ENCODE assay signal across 8 mouse cellular contexts in the genomic region with DNA sequence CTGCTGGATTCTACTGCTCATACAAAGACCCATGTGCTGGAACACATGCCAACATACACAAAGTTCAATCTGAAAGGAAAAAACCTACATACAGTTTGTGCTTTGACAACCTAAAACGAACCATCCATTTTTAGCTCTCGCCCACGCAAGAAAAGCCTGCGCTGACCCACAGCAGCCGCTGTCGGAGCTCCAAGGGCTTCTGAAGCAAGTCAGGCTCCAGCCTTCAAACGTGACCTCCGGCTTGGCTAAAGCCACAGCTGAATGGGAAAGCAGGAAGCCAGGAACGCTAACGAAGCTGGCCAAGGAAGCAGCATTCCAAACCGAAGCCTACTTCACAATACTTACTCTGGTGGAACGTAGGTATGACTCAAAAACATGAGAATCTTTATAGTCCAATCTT.
DNase-seq lines count a peak whose midpoint lies in the region; ATAC-seq and TF ChIP-seq lines count a peak whose summit lies in the region.

No protein-coding gene starts in this region.

- H3K79me2 ChIP-seq in heart, adult 2 months (replicated peaks; ENCODE audit: control insufficient read depth, insufficient read depth, low read length), result peaks cover 8% of the 10 kb centered on the region; the same call in 1 of the 2 replicates

- 0 out of 2 replicates have a peak, but pooled peaks have one; percentile 42 for TF ChIP-seq EP300 in heart, adult 2 months (IDR thresholded peaks at IDR 0.05; ENCODE audit: insufficient read depth, low read depth, low read length)

- H3K4me3 ChIP-seq in heart, adult 2 months, result peak overlapping the region; percentile 9; the same call in 1 of the 2 replicates
- no peak overlapping the region for H3K4me3 ChIP-seq in kidney, postnatal 0 days (replicated peaks; ENCODE audit: low read depth, low read length)
- no peak overlapping the region for H3K4me3 ChIP-seq in midbrain, embryonic 11.5 days (ENCODE audit: low read depth, low read length)

- H3K27ac ChIP-seq in heart, adult 2 months, result peak overlapping the region; percentile 41
- H3K27ac ChIP-seq in kidney, postnatal 0 days, result peak overlapping the region; percentile 39; the same call in 1 of the 2 replicates
- no peak overlapping the region for H3K27ac ChIP-seq in midbrain, embryonic 11.5 days (ENCODE audit: low read depth, low read length)

- DNase-seq in Muller cell, postnatal 12 days (ENCODE audit: inconsistent ontology term), result peak; percentile 83
- peak; percentile 54 for DNase-seq in adrenal gland, postnatal 25 days
- peak; percentile 66 to 75 for DNase-seq in heart, adult 2 months
- peak; percentile 81 for DNase-seq in kidney, postnatal 0 days (ENCODE audit: low spot score)
- DNase-seq in thymus, postnatal 10 days (ENCODE audit: low spot score in 2 of 2), result no peak
- no peak for DNase-seq in midbrain, embryonic 11.5 days (ENCODE audit: low spot score, missing footprints)
- no peak for DNase-seq in layer of hippocampus, adult 8-10 months (ENCODE audit: low spot score in 2 of 2)

- no peak overlapping the region for H3K4me2 ChIP-seq in kidney, postnatal 0 days (ENCODE audit: low read length)
- H3K4me2 ChIP-seq in midbrain, embryonic 11.5 days, result no peak overlapping the region

- H3K4me1 ChIP-seq in heart, adult 2 months (ENCODE audit: control insufficient read depth, insufficient read depth, low read length), result peaks cover 9% of the 10 kb centered on the region
- H3K4me1 ChIP-seq in kidney, postnatal 0 days (replicated peaks; ENCODE audit: insufficient read depth, low read length), result peaks cover 5% of the 10 kb centered on the region
- no peaks in the 10 kb centered on the region for H3K4me1 ChIP-seq in midbrain, embryonic 11.5 days (ENCODE audit: control insufficient read depth, insufficient read depth, low read length)

- H3K36me3 ChIP-seq in heart, adult 2 months (ENCODE audit: control insufficient read depth, insufficient read depth, low read length), result peaks cover 7% of the 10 kb centered on the region
- no peaks in the 10 kb centered on the region for H3K36me3 ChIP-seq in kidney, postnatal 0 days (ENCODE audit: insufficient read depth, low read length)
- H3K36me3 ChIP-seq in midbrain, embryonic 11.5 days (ENCODE audit: control insufficient read depth, insufficient read depth, low read length), result no peaks in the 10 kb centered on the region

- 4% methylated on average over 12 of the region's 12 CpGs for WGBS in heart, adult 2 months
- 32% methylated on average over 12 of the region's 12 CpGs for WGBS in kidney, postnatal 0 days
- 86% methylated on average over 12 of the region's 12 CpGs for WGBS in midbrain, embryonic 11.5 days

- H3K27me3 ChIP-seq in heart, adult 2 months (ENCODE audit: control insufficient read depth, insufficient read depth, low read length), result no peaks in the 10 kb centered on the region
- H3K27me3 ChIP-seq in kidney, postnatal 0 days (ENCODE audit: insufficient read depth, low read length), result no peaks in the 10 kb centered on the region
- no peaks in the 10 kb centered on the region for H3K27me3 ChIP-seq in midbrain, embryonic 11.5 days (ENCODE audit: control insufficient read depth, insufficient read depth, low read length)

- H3K9me3 ChIP-seq in kidney, postnatal 0 days (replicated peaks; ENCODE audit: low read length), result no peaks in the 10 kb centered on the region
- no peaks in the 10 kb centered on the region for H3K9me3 ChIP-seq in midbrain, embryonic 11.5 days (ENCODE audit: control insufficient read depth, low read length)

- no peak overlapping the region for H3K9ac ChIP-seq in heart, adult 2 months (ENCODE audit: low read depth, low read length)
- H3K9ac ChIP-seq in kidney, postnatal 0 days (ENCODE audit: low read depth, low read length), result no peak overlapping the region
- H3K9ac ChIP-seq in midbrain, embryonic 11.5 days (ENCODE audit: low read length), result no peak overlapping the region

- no peak for TF ChIP-seq POLR2A in heart, adult 2 months (IDR thresholded peaks at IDR 0.05; ENCODE audit: insufficient read depth, low read depth, low read length)

- no peak; the same call in 1 of the 2 replicates for ATAC-seq in kidney, postnatal 0 days (replicated peaks; ENCODE audit: low FRiP score, low read depth)
- no peak for ATAC-seq in megakaryocyte progenitor cell, adult 5-6 weeks (replicated peaks; ENCODE audit: poor library complexity)
- no peak for ATAC-seq in midbrain, embryonic 11.5 days (ENCODE audit: low FRiP score)

- intact Hi-C loops in heart, adult 2 months (cut with DNase I), result no loop called here

- TF ChIP-seq CTCF in heart, adult 2 months (IDR thresholded peaks at IDR 0.05), result no peak
- TF ChIP-seq CTCF in kidney, postnatal 0 days (IDR thresholded peaks at IDR 0.05; ENCODE audit: low read depth), result no peak

Comparison
In these comparisons a context has a peak if more than half of its experiments do, and no peak if none do; other contexts are left out.
1. DNase-seq: peak in Muller cell, postnatal 12 days (single experiment), adrenal gland, postnatal 25 days (single experiment), heart, adult 2 months (2 of 2) and kidney, postnatal 0 days (single experiment); none in thymus, postnatal 10 days (0 of 2), midbrain, embryonic 11.5 days (single experiment) and layer of hippocampus, adult 8-10 months (0 of 2).